Comparison of ENCODE assay signal across 10 mouse cellular contexts in the genomic region with DNA sequence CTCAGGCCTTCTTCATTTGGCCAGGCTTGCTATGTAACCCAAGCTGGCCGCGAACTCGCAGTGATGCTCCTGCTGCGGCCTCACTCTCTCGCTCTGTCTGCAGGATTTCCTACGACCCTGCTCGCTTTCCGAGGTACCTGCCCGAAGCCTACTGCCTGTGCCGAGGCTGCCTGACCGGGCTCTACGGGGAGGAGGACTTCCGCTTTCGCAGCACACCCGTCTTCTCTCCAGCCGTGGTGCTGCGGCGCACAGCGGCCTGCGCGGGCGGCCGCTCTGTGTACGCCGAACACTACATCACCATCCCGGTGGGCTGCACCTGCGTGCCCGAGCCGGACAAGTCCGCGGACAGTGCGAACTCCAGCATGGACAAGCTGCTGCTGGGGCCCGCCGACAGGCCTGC. TPM values are rescaled to one million over a fixed set of nuclear protein-coding genes. Genes with fewer than 3 reads are reported as not detected.
DNase-seq lines count a peak whose midpoint lies in the region; ATAC-seq and TF ChIP-seq lines count a peak whose summit lies in the region.
"Had no signal": no experiment of that assay in that cellular context is flagged by ENCODE, and none has a peak within 500 bp of the region (broad histone marks: within the 10 kb centered on the region; RNA-seq: fewer than 3 reads in every experiment).

No protein-coding gene starts in this region.

- no peak for ATAC-seq in hindbrain, embryonic 12.5 days (ENCODE audit: low FRiP score)
- ATAC-seq in hindbrain, embryonic 16.5 days, result no peak
- ATAC-seq in embryonic facial prominence, embryonic 12.5 days (ENCODE audit: insufficient number of reproducible peaks, insufficient read depth, low FRiP score, low TSS enrichment), result no peak
- no peak for ATAC-seq in liver, embryonic 14.5 days (ENCODE audit: insufficient read depth)

- in situ Hi-C loops in ES-E14 (cut with MboI; ENCODE audit: low sequenced_read_pairs in 2 of 2, unreplicated experiment in 2 of 2), result no loop called here

- H3K27me3 ChIP-seq in hindbrain, embryonic 12.5 days, result peaks cover 3% of the 10 kb centered on the region; the same call in 1 of the 2 replicates
- H3K27me3 ChIP-seq in hindbrain, embryonic 16.5 days (replicated peaks; ENCODE audit: control insufficient read depth, insufficient read depth, low read length), result no peaks in the 10 kb centered on the region
- peaks cover 19% of the 10 kb centered on the region; the same call in 1 of the 2 replicates for H3K27me3 ChIP-seq in embryonic facial prominence, embryonic 12.5 days
- no peaks in the 10 kb centered on the region for H3K27me3 ChIP-seq in liver, embryonic 14.5 days (ENCODE audit: control insufficient read depth, insufficient read depth, low read length)

- no peak overlapping the region for H3K9ac ChIP-seq in hindbrain, embryonic 12.5 days
- no peak overlapping the region for H3K9ac ChIP-seq in hindbrain, embryonic 16.5 days (ENCODE audit: low read depth, low read length)
- peak overlapping the region; percentile 80 for H3K9ac ChIP-seq in ES-E14 (ENCODE audit: insufficient read depth, low read depth, low read length, poor library complexity, severe bottlenecking)
- no peak overlapping the region; the same call in 1 of the 2 replicates for H3K9ac ChIP-seq in embryonic facial prominence, embryonic 12.5 days
- no peak overlapping the region for H3K9ac ChIP-seq in liver, embryonic 14.5 days (replicated peaks)

- H3K9me3 ChIP-seq in hindbrain, embryonic 12.5 days (replicated peaks), result no peaks in the 10 kb centered on the region
- 0 out of 2 replicates have a peak, but pooled peaks cover 2% of the 10 kb centered on the region for H3K9me3 ChIP-seq in hindbrain, embryonic 16.5 days (ENCODE audit: control insufficient read depth, low read length)
- no peaks in the 10 kb centered on the region for H3K9me3 ChIP-seq in ES-E14 (ENCODE audit: control insufficient read depth, insufficient read depth, low read depth, low read length)
- no peaks in the 10 kb centered on the region for H3K9me3 ChIP-seq in embryonic facial prominence, embryonic 12.5 days
- H3K9me3 ChIP-seq in liver, embryonic 14.5 days (ENCODE audit: control insufficient read depth, low read length), result no peaks in the 10 kb centered on the region

- no peaks in the 10 kb centered on the region; the same call in 1 of the 2 replicates for H3K36me3 ChIP-seq in hindbrain, embryonic 12.5 days
- H3K36me3 ChIP-seq in hindbrain, embryonic 16.5 days (ENCODE audit: control insufficient read depth, insufficient read depth, low read length), result peaks cover 17% of the 10 kb centered on the region
- no peaks in the 10 kb centered on the region for H3K36me3 ChIP-seq in ES-E14 (ENCODE audit: control insufficient read depth, insufficient read depth, low read length, poor library complexity, severe bottlenecking)
- H3K36me3 ChIP-seq in embryonic facial prominence, embryonic 12.5 days, result no peaks in the 10 kb centered on the region
- no peaks in the 10 kb centered on the region for H3K36me3 ChIP-seq in liver, embryonic 14.5 days (replicated peaks; ENCODE audit: control insufficient read depth, insufficient read depth, low read depth)

- TF ChIP-seq EP300 in liver, embryonic 14.5 days (IDR thresholded peaks at IDR 0.05; ENCODE audit: low read depth), result no peak

- DNase-seq in ES-E14 (ENCODE audit: low read depth, low spot score), result no peak
- no peak for DNase-seq in liver, embryonic 14.5 days (ENCODE audit: low read depth in 3 of 3, low spot score in 3 of 3)
- no peak for DNase-seq in adrenal gland, adult 18-20 months (ENCODE audit: low spot score in 2 of 2)
- DNase-seq in urinary bladder, adult 2 months (ENCODE audit: low spot score), result no peak
- no peak for DNase-seq in cerebellum, adult 18-20 months
- DNase-seq: kidney, adult 8-10 months had no signal

- no peak overlapping the region for H3K27ac ChIP-seq in hindbrain, embryonic 12.5 days
- H3K27ac ChIP-seq in hindbrain, embryonic 16.5 days (ENCODE audit: low read depth, low read length), result no peak overlapping the region
- no peak overlapping the region for H3K27ac ChIP-seq in ES-E14 (ENCODE audit: insufficient read depth, low read depth, low read length, poor library complexity, severe bottlenecking)
- H3K27ac ChIP-seq in embryonic facial prominence, embryonic 12.5 days, result no peak overlapping the region
- H3K27ac ChIP-seq in liver, embryonic 14.5 days, result no peak overlapping the region

- TF ChIP-seq CTCF in liver, embryonic 14.5 days (IDR thresholded peaks at IDR 0.05; ENCODE audit: low read depth), result no peak

- H3K4me1 ChIP-seq in hindbrain, embryonic 12.5 days, result peaks cover 12% of the 10 kb centered on the region
- H3K4me1 ChIP-seq in hindbrain, embryonic 16.5 days (ENCODE audit: control insufficient read depth, insufficient read depth, low read depth, low read length), result peaks cover 7% of the 10 kb centered on the region
- peaks cover 7 to 29% of the 10 kb centered on the region in 2 experiments; a peak in 3 of 4 replicates for H3K4me1 ChIP-seq in ES-E14 (ENCODE audit: control insufficient read depth in 2 of 2, insufficient read depth in 2 of 2, low read length in 2 of 2, poor library complexity in 1 of 2)
- peaks cover 11% of the 10 kb centered on the region for H3K4me1 ChIP-seq in embryonic facial prominence, embryonic 12.5 days
- H3K4me1 ChIP-seq in liver, embryonic 14.5 days (replicated peaks; ENCODE audit: control insufficient read depth in 2 of 2, insufficient read depth in 2 of 2, low read length in 1 of 2), result peaks cover 0 to 13% of the 10 kb centered on the region in 2 experiments; a peak in 2 of 4 replicates

- peak overlapping the region; percentile 23; the same call in 1 of the 2 replicates for H3K4me2 ChIP-seq in hindbrain, embryonic 12.5 days (replicated peaks)
- H3K4me2 ChIP-seq in hindbrain, embryonic 16.5 days (ENCODE audit: low read length), result no peak overlapping the region
- H3K4me2 ChIP-seq in embryonic facial prominence, embryonic 12.5 days (replicated peaks), result peak overlapping the region; percentile 33
- peak overlapping the region; percentile 29 for H3K4me2 ChIP-seq in liver, embryonic 14.5 days (ENCODE audit: low read depth)

- H3K4me3 ChIP-seq in hindbrain, embryonic 12.5 days, result no peak overlapping the region
- no peak overlapping the region for H3K4me3 ChIP-seq in hindbrain, embryonic 16.5 days (ENCODE audit: low read length)
- H3K4me3 ChIP-seq in ES-E14 (ENCODE audit: insufficient read depth in 1 of 2, low read depth in 1 of 2, low read length in 2 of 2, poor library complexity in 1 of 2, severe bottlenecking in 1 of 2), result peak overlapping the region; percentile 50 to 78
- no peak overlapping the region for H3K4me3 ChIP-seq in embryonic facial prominence, embryonic 12.5 days
- H3K4me3 ChIP-seq in liver, embryonic 14.5 days (ENCODE audit: insufficient read depth in 1 of 2, low read depth in 2 of 2, low read length in 2 of 2), result no peak overlapping the region

- WGBS in hindbrain, embryonic 12.5 days, result 53% methylated on average over 34 of the region's 34 CpGs
- 61% methylated on average over 32 of the region's 34 CpGs for WGBS in hindbrain, embryonic 16.5 days
- 51% methylated on average over 34 of the region's 34 CpGs for WGBS in embryonic facial prominence, embryonic 12.5 days
- WGBS in liver, embryonic 14.5 days (ENCODE audit: insufficient replicate concordance), result 60% methylated on average over 34 of the region's 34 CpGs

TF ChIP-seq in ES-E14, 5 proteins besides CTCF, POLR2A, EP300 and RAD21:
- TF ChIP-seq MAFK (IDR thresholded peaks at IDR 0.05; ENCODE audit: insufficient read depth, low read depth, low read length), result no peak
- no peak for TF ChIP-seq ZNF384 (IDR thresholded peaks at IDR 0.05; ENCODE audit: low read depth, low read length)
- TF ChIP-seq ZC3H11A (IDR thresholded peaks at IDR 0.05; ENCODE audit: borderline replicate concordance, low read depth, low read length), result no peak
- no peak for TF ChIP-seq HCFC1 (IDR thresholded peaks at IDR 0.05; ENCODE audit: borderline replicate concordance, insufficient read depth, low read length)
- TF ChIP-seq CHD2 (IDR thresholded peaks at IDR 0.05; ENCODE audit: low read depth, low read length), result no peak
TF ChIP-seq in ES-E14: peak in this region for 0.

RNA-seq across cellular contexts. Expression of a gene that starts 17.7 kb away (rescaled TPM):
- 4.6 and 4.8 TPM in 2 replicates for polyA plus RNA-seq in hindbrain, embryonic 12.5 days (2016; fragmentation: Nextera tagmentation; extraction: Ambion mirVana)
- polyA plus RNA-seq in hindbrain, embryonic 16.5 days (2015; fragmentation: Nextera tagmentation; extraction: Ambion mirVana), result 4.9 and 6.3 TPM in 2 replicates
- total RNA-seq in ES-E14 (2012; rRNA removed), result 2.6 and 5.3 TPM in 2 replicates
- polyA plus RNA-seq in embryonic facial prominence, embryonic 12.5 days (2016; fragmentation: Nextera tagmentation; extraction: Ambion mirVana), result 4.3 and 4.9 TPM in 2 replicates
- polyA plus RNA-seq in liver, embryonic 14.5 days (2012; rRNA removed), result 0.50 and 0.62 TPM in 2 replicates
- polyA plus RNA-seq in liver, embryonic 14.5 days (2014; fragmentation: Nextera tagmentation; extraction: Ambion mirVana), result 0.08 TPM in 1 of 2 replicates, not detected in the other
- 1 to 10 TPM; 2.8 to 3.6 TPM for total RNA-seq in adrenal gland, adult 18-20 months (2021)
- 19.3 and 21.4 TPM in 2 replicates for polyA plus RNA-seq in urinary bladder, adult 2 months (2012; rRNA removed)
- total RNA-seq: megakaryocyte-erythroid progenitor cell, adult 5-6 weeks had no signal

RNA-seq across cellular contexts. Expression of a gene that starts 29.2 kb away (rescaled TPM):
- 65.6 and 80.2 TPM in 2 replicates for polyA plus RNA-seq in hindbrain, embryonic 12.5 days (2016; fragmentation: Nextera tagmentation; extraction: Ambion mirVana)
- 89.5 and 90.3 TPM in 2 replicates for polyA plus RNA-seq in hindbrain, embryonic 16.5 days (2015; fragmentation: Nextera tagmentation; extraction: Ambion mirVana)
- 29.2 and 38.6 TPM in 2 replicates for total RNA-seq in ES-E14 (2012; rRNA removed)
- polyA plus RNA-seq in embryonic facial prominence, embryonic 12.5 days (2016; fragmentation: Nextera tagmentation; extraction: Ambion mirVana), result 95.3 TPM in 2 replicates
- 11.4 and 14.0 TPM in 2 replicates for polyA plus RNA-seq in liver, embryonic 14.5 days (2012; rRNA removed)
- polyA plus RNA-seq in liver, embryonic 14.5 days (2014; fragmentation: Nextera tagmentation; extraction: Ambion mirVana), result 41.8 and 43.5 TPM in 2 replicates
- total RNA-seq in adrenal gland, adult 18-20 months (2021), result 10 to 100 TPM; 24.6 to 28.4 TPM
- polyA plus RNA-seq in urinary bladder, adult 2 months (2012; rRNA removed), result 30.9 and 34.9 TPM in 2 replicates

Comparison
In these comparisons a context has a peak if more than half of its experiments do, and no peak if none do; other contexts are left out.
1. H3K4me3 ChIP-seq: peak in ES-E14 (2 of 2); none in hindbrain, embryonic 12.5 days (single experiment), hindbrain, embryonic 16.5 days (single experiment), embryonic facial prominence, embryonic 12.5 days (single experiment) and liver, embryonic 14.5 days (0 of 2).